Mouse (Mus musculus) forebrain, embryonic 14.5 days (tissue): ENCODE measurements around the gene Hps6. TPM values are rescaled to one million over a fixed set of nuclear protein-coding genes. Genes with fewer than 3 reads are reported as not detected.

ENCODE experiments used
- ATAC-seq: fragments of 200-750 bp; cut with Nextera tagmentation; 2 replicates; pipeline ENCODE4 v1.8.0; 2017; ENCODE audit warnings: mild to moderate bottlenecking, moderate library complexity
- DNase-seq: peaks from one replicate; pipeline ENCODE4 v3.0.0-alpha.2; 2015; ENCODE audit warnings: low spot score
- H3K27ac ChIP-seq: fragments of 300-500 bp; sonication (generic); 2 replicates; pipeline ENCODE4 v1.5.1; 2014; ENCODE audit warnings: low read depth, mild to moderate bottlenecking, control low read depth, low read length, moderate library complexity
- H3K27me3 ChIP-seq: fragments of 300-500 bp; sonication (generic); replicated peaks from 2 replicates; pipeline ENCODE4 v1.6.1; 2014; ENCODE audit warnings: low read length, control low read depth, mixed read lengths; ENCODE audit not compliant: control insufficient read depth, insufficient read depth
- H3K36me3 ChIP-seq: fragments of 300-500 bp; sonication (generic); 2 replicates; pipeline ENCODE4 v1.6.1; 2014; ENCODE audit warnings: low read length, control low read depth; ENCODE audit not compliant: control insufficient read depth, insufficient read depth
- H3K4me1 ChIP-seq: fragments of 300-500 bp; sonication (generic); 2 replicates; pipeline ENCODE4 v1.6.1; 2014; ENCODE audit warnings: antibody characterized with exemption, low read length, control low read depth; ENCODE audit not compliant: control insufficient read depth, insufficient read depth
- H3K4me2 ChIP-seq: fragments of 300-500 bp; sonication (generic); 2 replicates; pipeline ENCODE4 v1.6.1; 2014; ENCODE audit warnings: mild to moderate bottlenecking, control low read depth, low read length
- H3K4me3 ChIP-seq: fragments of 300-500 bp; sonication (generic); 2 replicates; pipeline ENCODE4 v1.5.1; 2014; ENCODE audit warnings: low read depth, low read length, control low read depth
- H3K9ac ChIP-seq: fragments of 300-500 bp; sonication (generic); 2 replicates; pipeline ENCODE4 v1.6.1; 2014; ENCODE audit warnings: mild to moderate bottlenecking, low read length, control low read depth, moderate library complexity
- H3K9me3 ChIP-seq: fragments of 300-500 bp; sonication (generic); replicated peaks from 2 replicates; pipeline ENCODE4 v1.6.1; 2016; ENCODE audit warnings: low read length, control low read depth, mixed read lengths; ENCODE audit not compliant: control insufficient read depth
- WGBS: fragments of 180-500 bp; shearing (Covaris S2); extraction: QIAGEN DNeasy Blood & Tissue Kit; methylation state at CpG from one replicate; pipeline ENCODE4 v1.1.7; 2014; 5-methylcytosine and 5-hydroxymethylcytosine counted together
- polyA plus RNA-seq: library from polyadenylated mRNA; unstranded; fragments of >200 nt; fragmentation: Nextera tagmentation; extraction: Ambion mirVana; gene quantifications from 2 replicates; pipeline ENCODE4 v1.2.1, GENCODE M21; 2014

Gene Hps6
- polyA plus RNA-seq, 1 experiment from 2014 or later = 0.98 TPM

- Histone ChIP-seq H3K36me3 (peaks cover 67% of the 10 kb centered on the region), H3K9me3 (0 out of 2 replicates have a peak, but pooled peaks cover 4% of the 10 kb centered on the region), H3K27ac (no peak overlapping the region), H3K4me2 (no peak overlapping the region), H3K4me1 (peaks cover 7% of the 10 kb centered on the region), H3K9ac (no peak overlapping the region), H3K4me3 (no peak overlapping the region), H3K27me3 (no peaks in the 10 kb centered on the region)
- no peak for DNase-seq
- 97% methylated on average over 11 of the region's 11 CpGs for WGBS
- no peak for ATAC-seq
Observed at GRCm38 (mm10) chr19:46033911-46034310, 30.6 kb downstream of the Hps6 start.

GRCm38 (mm10) chr19:46035971-46036370 lies 32.7 kb downstream of the Hps6 start:
- WGBS = 90% methylated on average over 13 of the region's 13 CpGs
- Histone ChIP-seq H3K4me1 (peaks cover 19% of the 10 kb centered on the region), H3K9ac (0 out of 2 replicates have a peak overlapping the region, but pooled peaks have one; percentile 29), H3K27ac (no peak overlapping the region), H3K36me3 (peaks cover 58% of the 10 kb centered on the region), H3K9me3 (no peaks in the 10 kb centered on the region), H3K4me3 (no peak overlapping the region), H3K27me3 (no peaks in the 10 kb centered on the region), H3K4me2 (peak overlapping the region; percentile 100)
- DNase-seq (no peak), ATAC-seq (no peak)

- ATAC-seq (no peak), DNase-seq (no peak)
- no peaks in the 10 kb centered on the region for H3K27me3 ChIP-seq
- no peaks in the 10 kb centered on the region for H3K9me3 ChIP-seq
- peak overlapping the region; percentile 98 for H3K9ac ChIP-seq
- H3K4me3 ChIP-seq = peak overlapping the region; percentile 78
- H3K4me2 ChIP-seq = peak overlapping the region; percentile 100
- H3K36me3 ChIP-seq = peaks cover 51% of the 10 kb centered on the region
- H3K27ac ChIP-seq = no peak overlapping the region
- 60% methylated on average over 13 of the region's 13 CpGs for WGBS
- peaks cover 26% of the 10 kb centered on the region for H3K4me1 ChIP-seq
Observed at GRCm38 (mm10) chr19:46036477-46037242, 33.4 kb downstream of the Hps6 start.

GRCm38 (mm10) chr19:46037243-46037924 lies 34.1 kb downstream of the Hps6 start:
- Histone ChIP-seq H3K4me3 (peak overlapping the region; percentile 78), H3K4me2 (peak overlapping the region; percentile 100), H3K9ac (peak overlapping the region; percentile 98), H3K9me3 (no peaks in the 10 kb centered on the region), H3K36me3 (peaks cover 44% of the 10 kb centered on the region), H3K4me1 (peaks cover 29% of the 10 kb centered on the region), H3K27ac (peak overlapping the region; percentile 41; the same call in 1 of the 2 replicates), H3K27me3 (no peaks in the 10 kb centered on the region)
- ATAC-seq (no peak), DNase-seq (peak; percentile 59)
- WGBS = 15% methylated on average over 6 of the region's 6 CpGs

GRCm38 (mm10) chr19:46037925-46038850 lies 34.9 kb downstream of the Hps6 start:
- H3K4me1 ChIP-seq = peaks cover 37% of the 10 kb centered on the region

GRCm38 (mm10) chr19:46038851-46039260 lies 35.5 kb downstream of the Hps6 start:
- H3K9ac ChIP-seq = peak overlapping the region; percentile 98
- no peaks in the 10 kb centered on the region for H3K27me3 ChIP-seq
- WGBS = under 1% methylated on average over 12 of the region's 17 CpGs
- peak overlapping the region; percentile 96 for H3K27ac ChIP-seq
- ATAC-seq (peak; percentile 31), DNase-seq (no peak)
- peaks cover 42% of the 10 kb centered on the region for H3K4me1 ChIP-seq
- no peaks in the 10 kb centered on the region for H3K9me3 ChIP-seq
- peak overlapping the region; percentile 100 for H3K4me2 ChIP-seq
- peaks cover 29% of the 10 kb centered on the region for H3K36me3 ChIP-seq
- H3K4me3 ChIP-seq = peak overlapping the region; percentile 78

More at GRCm38 (mm10) chr19:46037925-46038850, 34.9 kb downstream of the Hps6 start:
- Histone ChIP-seq H3K36me3 (peaks cover 36% of the 10 kb centered on the region), H3K9me3 (no peaks in the 10 kb centered on the region), H3K27ac (peak overlapping the region; percentile 96), H3K9ac (peak overlapping the region; percentile 98), H3K4me2 (peak overlapping the region; percentile 100), H3K4me3 (peak overlapping the region; percentile 78), H3K27me3 (no peaks in the 10 kb centered on the region)
- 4% methylated on average over 13 of the region's 13 CpGs for WGBS
- DNase-seq (no peak), ATAC-seq (no peak)

GRCm38 (mm10) chr19:46039478-46039877 lies 36.2 kb downstream of the Hps6 start:
- WGBS = under 1% methylated on average over 21 of the region's 30 CpGs
- ATAC-seq (peak; percentile 76), DNase-seq (peak; percentile 97)

GRCm38 (mm10) chr19:46040149-46040902 lies 37.0 kb downstream of the Hps6 start:
- Histone ChIP-seq H3K9ac (peak overlapping the region; percentile 98), H3K36me3 (peaks cover 15% of the 10 kb centered on the region), H3K4me2 (peak overlapping the region; percentile 100), H3K4me3 (peak overlapping the region; percentile 78), H3K9me3 (no peaks in the 10 kb centered on the region), H3K4me1 (peaks cover 45% of the 10 kb centered on the region), H3K27me3 (no peaks in the 10 kb centered on the region), H3K27ac (peak overlapping the region; percentile 96)
- WGBS = 30% methylated on average over 14 of the region's 14 CpGs
- ATAC-seq (no peak), DNase-seq (no peak)

More at GRCm38 (mm10) chr19:46039478-46039877, 36.2 kb downstream of the Hps6 start:
- H3K36me3 ChIP-seq = peaks cover 23% of the 10 kb centered on the region
- peak overlapping the region; percentile 96 for H3K27ac ChIP-seq
- peak overlapping the region; percentile 98 for H3K9ac ChIP-seq
- peak overlapping the region; percentile 100 for H3K4me2 ChIP-seq
- H3K27me3 ChIP-seq = no peaks in the 10 kb centered on the region
- H3K9me3 ChIP-seq = no peaks in the 10 kb centered on the region
- H3K4me1 ChIP-seq = peaks cover 45% of the 10 kb centered on the region
- peak overlapping the region; percentile 78 for H3K4me3 ChIP-seq
